ENCODE assay signal across 34 mouse cellular contexts in genomic region chr14:79848116-79848515, GRCm38 (mm10).
"Had no signal": no experiment of that assay in that cellular context is flagged by ENCODE, and none has a peak within 500 bp of the region (broad histone marks: within the 10 kb centered on the region; RNA-seq: fewer than 3 reads in every experiment).

No protein-coding gene starts in this region.

- H3K4me1 ChIP-seq: heart, embryonic 10.5 days; heart, embryonic 12.5 days; heart, embryonic 13.5 days; heart, embryonic 15.5 days; intestine, embryonic 15.5 days had no signal

- H3K27me3 ChIP-seq: heart, embryonic 12.5 days; heart, embryonic 13.5 days; heart, embryonic 15.5 days; hindbrain, embryonic 12.5 days; hindbrain, embryonic 13.5 days; hindbrain, embryonic 15.5 days; intestine, embryonic 15.5 days; kidney, embryonic 15.5 days had no signal

- DNase-seq: heart, postnatal 10 days; heart, postnatal 14 days; heart, postnatal 4 days; kidney, adult 11 months; kidney, adult 18-20 months; kidney, adult 2 months; kidney, adult 8-10 months; kidney, adult 9 months; kidney, postnatal 10 days; kidney, postnatal 14 days; kidney, postnatal 25 days; kidney, postnatal 36 days; kidney, postnatal 4 days; layer of hippocampus, adult 9-11 months; layer of hippocampus, postnatal 36 days had no signal

- H3K4me3 ChIP-seq: heart, embryonic 10.5 days; heart, embryonic 12.5 days; heart, embryonic 13.5 days; heart, embryonic 15.5 days; hindbrain, embryonic 10.5 days; hindbrain, embryonic 12.5 days; hindbrain, embryonic 13.5 days; hindbrain, embryonic 15.5 days; intestine, embryonic 15.5 days; kidney, embryonic 15.5 days; layer of hippocampus, adult 2 months had no signal

- H3K4me2 ChIP-seq: heart, embryonic 11.5 days; heart, embryonic 12.5 days; heart, embryonic 13.5 days; heart, embryonic 15.5 days; hindbrain, embryonic 12.5 days; hindbrain, embryonic 13.5 days; hindbrain, embryonic 14.5 days; hindbrain, embryonic 15.5 days; intestine, embryonic 15.5 days; kidney, embryonic 15.5 days had no signal

- H3K27ac ChIP-seq: heart, embryonic 10.5 days; heart, embryonic 13.5 days; heart, embryonic 15.5 days; hindbrain, embryonic 10.5 days; hindbrain, embryonic 12.5 days; hindbrain, embryonic 13.5 days; hindbrain, embryonic 14.5 days; hindbrain, embryonic 15.5 days; hindbrain, postnatal 0 days; intestine, embryonic 15.5 days; kidney, embryonic 15.5 days; kidney, postnatal 0 days; layer of hippocampus, adult 2 months had no signal

- ATAC-seq: hindbrain, embryonic 16.5 days; hindbrain, postnatal 0 days; inflammation-experienced regulatory T-cells, adult 6 months; intestine, embryonic 15.5 days; intestine, embryonic 16.5 days; intestine, postnatal 0 days had no signal

- H3K9me3 ChIP-seq: heart, embryonic 10.5 days; heart, embryonic 12.5 days; heart, embryonic 13.5 days; heart, embryonic 15.5 days; hindbrain, embryonic 10.5 days; hindbrain, embryonic 12.5 days; hindbrain, embryonic 13.5 days; hindbrain, embryonic 15.5 days; intestine, embryonic 15.5 days; kidney, embryonic 15.5 days had no signal

- H3K9ac ChIP-seq: heart, embryonic 12.5 days; heart, embryonic 13.5 days; heart, embryonic 15.5 days; hindbrain, embryonic 12.5 days; hindbrain, embryonic 13.5 days; hindbrain, embryonic 14.5 days; hindbrain, embryonic 15.5 days; intestine, embryonic 15.5 days; kidney, embryonic 15.5 days had no signal

- H3K36me3 ChIP-seq: heart, embryonic 10.5 days; heart, embryonic 12.5 days; heart, embryonic 13.5 days; heart, embryonic 15.5 days; hindbrain, embryonic 10.5 days; hindbrain, embryonic 12.5 days; hindbrain, embryonic 13.5 days; hindbrain, embryonic 15.5 days; intestine, embryonic 15.5 days; kidney, embryonic 15.5 days had no signal
